Mouse (Mus musculus): ENCODE measurements around the gene Tmem191c. TPM values are rescaled to one million over a fixed set of nuclear protein-coding genes. Genes with fewer than 3 reads are reported as not detected.

Gene Tmem191c
- polyA plus RNA-seq, 1 experiment from 2014 or later, result 9.2 TPM

GRCm38 (mm10) chr16:17287103-17287502 is 11.2 kb downstream of the Tmem191c start:
- TF ChIP-seq CTCF (IDR thresholded peaks at IDR 0.05), result no peak
- POLR2A ChIA-PET, result no interaction called here
- CTCF ChIA-PET, result no interaction called here
- H3K27me3 ChIP-seq, result no peaks in the 10 kb centered on the region
- DNase-seq (ENCODE audit: low read depth, low spot score) (no peak), ATAC-seq (no peak)
- in situ Hi-C loops (cut with MboI; ENCODE audit: low pct_unique_long_range_greater_than_20kb), result no loop called here

GRCm38 (mm10) chr16:17291016-17291415 is 15.1 kb downstream of the Tmem191c start:
- POLR2A ChIA-PET, result no interaction called here
- no peaks in the 10 kb centered on the region for H3K27me3 ChIP-seq
- ATAC-seq (no peak), DNase-seq (ENCODE audit: low read depth, low spot score) (no peak)
- in situ Hi-C loops (cut with MboI; ENCODE audit: low pct_unique_long_range_greater_than_20kb), result no loop called here
- CTCF ChIA-PET, result no interaction called here
- no peak for TF ChIP-seq CTCF (IDR thresholded peaks at IDR 0.05)

- TF ChIP-seq CTCF (IDR thresholded peaks at IDR 0.05), result peak; percentile 96
- in situ Hi-C loops (cut with MboI; ENCODE audit: low pct_unique_long_range_greater_than_20kb), result no loop called here
Measured at GRCm38 (mm10) chr16:17292751-17293150, 16.9 kb downstream of the Tmem191c start.

GRCm38 (mm10) chr16:17300818-17301217 is 24.9 kb downstream of the Tmem191c start:
- ATAC-seq, result no peak
- TF ChIP-seq CTCF (IDR thresholded peaks at IDR 0.05), result no peak

More at GRCm38 (mm10) chr16:17292751-17293150, 16.9 kb downstream of the Tmem191c start:
- POLR2A ChIA-PET, result interaction anchor here (0.6 kb wide), 1 partner anchor 74 kb away, joined by 5 read pairs; no protein-coding TSS in a partner anchor
- no peak for DNase-seq (ENCODE audit: low read depth, low spot score)
- H3K27me3 ChIP-seq, result no peaks in the 10 kb centered on the region
- no peak for ATAC-seq
- CTCF ChIA-PET, result interaction anchor here (0.7 to 2.4 kb wide), 11 partner anchors 9 to 167 kb away, joined by 3 to 7 read pairs (median 4); partner anchors contain the start of gene Rimbp3

GRCm38 (mm10) chr16:17303521-17304245 is 27.8 kb downstream of the Tmem191c start:
- ATAC-seq, result no peak
- DNase-seq (ENCODE audit: low read depth, low spot score), result no peak
- no peak for TF ChIP-seq CTCF (IDR thresholded peaks at IDR 0.05)

More at GRCm38 (mm10) chr16:17300818-17301217, 24.9 kb downstream of the Tmem191c start:
- H3K27me3 ChIP-seq, result no peaks in the 10 kb centered on the region
- CTCF ChIA-PET, result interaction anchor here (0.9 to 1.0 kb wide), 2 partner anchors 8 to 26 kb away, joined by 3 to 4 read pairs; no protein-coding TSS in a partner anchor
- POLR2A ChIA-PET, result no interaction called here
- in situ Hi-C loops (cut with MboI; ENCODE audit: low pct_unique_long_range_greater_than_20kb), result no loop called here
- DNase-seq (ENCODE audit: low read depth, low spot score), result no peak

DNA sequence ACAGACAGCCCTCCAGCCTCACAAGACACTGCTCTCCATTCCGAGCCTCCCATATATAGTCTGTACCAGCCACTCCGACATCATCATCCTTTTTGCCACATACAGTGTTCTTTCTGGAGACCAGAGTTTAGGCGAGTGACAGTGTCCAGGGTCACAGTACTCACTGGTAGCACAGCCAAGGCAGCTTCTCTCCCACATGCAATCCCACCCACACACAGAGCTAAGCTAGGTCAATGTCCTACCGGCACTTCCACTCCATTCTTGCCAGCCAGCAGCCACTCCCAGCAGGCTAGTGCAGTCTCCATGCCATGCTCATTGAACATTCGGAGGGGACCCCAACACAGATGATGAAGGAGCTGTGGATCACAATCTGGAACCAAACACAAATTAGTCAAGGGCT is 31.6 kb downstream of the Tmem191c start:
- DNase-seq (ENCODE audit: low read depth, low spot score), result no peak
- TF ChIP-seq CTCF (IDR thresholded peaks at IDR 0.05), result no peak
- in situ Hi-C loops (cut with MboI; ENCODE audit: low pct_unique_long_range_greater_than_20kb), result no loop called here
- H3K27me3 ChIP-seq, result no peaks in the 10 kb centered on the region
- ChIA-PET POLR2A (no interaction called here), CTCF (interaction anchor here (1.2 kb wide), 1 partner anchor 15 kb away, joined by 3 read pairs; no protein-coding TSS in a partner anchor)
- ATAC-seq, result no peak

More at GRCm38 (mm10) chr16:17303521-17304245, 27.8 kb downstream of the Tmem191c start:
- CTCF ChIA-PET, result interaction anchor here (0.9 kb wide), 1 partner anchor 27 kb away, joined by 3 read pairs; no protein-coding TSS in a partner anchor
- H3K27me3 ChIP-seq, result no peaks in the 10 kb centered on the region
- in situ Hi-C loops (cut with MboI; ENCODE audit: low pct_unique_long_range_greater_than_20kb), result no loop called here
- POLR2A ChIA-PET, result no interaction called here

GRCm38 (mm10) chr16:17309036-17309435 is 33.2 kb downstream of the Tmem191c start:
- ATAC-seq, result no peak

DNA sequence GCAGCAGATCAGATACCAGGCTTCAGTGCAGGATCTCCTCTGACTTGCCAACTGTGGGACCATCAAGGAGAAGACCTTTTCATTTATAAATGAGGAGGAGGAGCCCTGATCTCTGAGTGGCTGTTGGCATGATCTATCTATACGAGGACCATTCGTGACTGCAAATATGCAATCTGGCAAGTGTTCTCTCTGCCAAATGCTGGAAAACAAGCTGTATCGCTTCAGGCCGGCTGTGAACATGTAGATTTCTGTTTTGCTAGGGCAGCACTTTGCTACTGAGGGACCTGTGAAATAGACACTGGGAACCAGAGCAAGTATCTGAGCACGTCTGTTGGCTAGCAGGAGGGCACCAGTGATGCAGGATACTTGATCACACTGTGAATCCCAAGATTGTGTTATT is 36.7 kb downstream of the Tmem191c start:
- ChIA-PET CTCF (interaction anchor here (1.8 kb wide), 1 partner anchor 33 kb away, joined by 3 read pairs; no protein-coding TSS in a partner anchor), POLR2A (no interaction called here)
- ATAC-seq, result no peak
- TF ChIP-seq CTCF (IDR thresholded peaks at IDR 0.05), result no peak
- DNase-seq (ENCODE audit: low read depth, low spot score), result no peak
- in situ Hi-C loops (cut with MboI; ENCODE audit: low pct_unique_long_range_greater_than_20kb), result no loop called here
- no peaks in the 10 kb centered on the region for H3K27me3 ChIP-seq

More at GRCm38 (mm10) chr16:17309036-17309435, 33.2 kb downstream of the Tmem191c start:
- no peak for DNase-seq (ENCODE audit: low read depth, low spot score)
- CTCF ChIA-PET, result interaction anchor here (1.1 to 1.8 kb wide), 2 partner anchors 9 to 10 kb away, joined by 4 read pairs; no protein-coding TSS in a partner anchor
- TF ChIP-seq CTCF (IDR thresholded peaks at IDR 0.05), result no peak
- in situ Hi-C loops (cut with MboI; ENCODE audit: low pct_unique_long_range_greater_than_20kb), result no loop called here
- POLR2A ChIA-PET, result no interaction called here
- H3K27me3 ChIP-seq, result no peaks in the 10 kb centered on the region

DNA sequence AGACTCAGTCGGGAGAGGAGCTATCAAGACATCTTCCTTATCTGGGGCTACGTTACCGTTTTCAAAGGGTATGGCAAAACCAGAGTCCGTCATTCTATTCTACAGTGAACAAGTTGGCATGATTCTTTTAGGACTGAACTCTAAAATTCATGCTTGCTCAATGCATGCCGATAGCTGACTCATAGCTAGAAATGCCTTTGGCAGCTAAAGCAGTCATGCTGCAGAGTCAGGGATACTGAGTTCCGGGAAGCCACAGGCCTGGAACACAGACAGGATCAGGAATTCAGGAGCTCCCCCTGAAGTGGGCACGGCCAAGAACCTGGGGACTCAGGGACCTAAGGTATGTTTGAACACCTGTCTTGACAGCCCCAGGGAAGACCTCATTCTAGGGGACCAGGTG is 40.7 kb downstream of the Tmem191c start:
- in situ Hi-C loops (cut with MboI; ENCODE audit: low pct_unique_long_range_greater_than_20kb), result no loop called here
- CTCF ChIA-PET, result no interaction called here
- H3K27me3 ChIP-seq, result no peaks in the 10 kb centered on the region
- POLR2A ChIA-PET, result no interaction called here
- no peak for DNase-seq (ENCODE audit: low read depth, low spot score)
- ATAC-seq, result peak; percentile 82
- no peak for TF ChIP-seq CTCF (IDR thresholded peaks at IDR 0.05)

DNA sequence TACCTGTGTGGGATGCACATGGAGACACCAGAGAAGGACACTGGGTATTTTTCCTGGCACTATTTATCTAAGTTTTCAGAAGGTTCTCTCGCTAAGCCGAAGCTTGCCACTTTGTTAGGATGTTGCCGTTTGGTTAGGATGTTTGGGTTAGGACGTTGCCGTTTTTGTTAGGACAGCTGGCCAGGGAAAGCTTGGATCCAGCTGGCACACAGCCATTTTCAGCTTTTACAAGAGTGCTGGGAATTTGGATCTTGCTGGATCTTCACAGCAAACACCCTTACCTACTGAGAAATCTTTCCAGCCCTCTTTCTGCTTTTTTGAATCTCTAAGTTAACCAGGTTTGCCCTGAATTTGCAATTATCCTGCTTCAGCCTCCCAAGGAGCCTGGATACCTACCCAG is 45.6 kb downstream of the Tmem191c start:
- in situ Hi-C loops (cut with MboI; ENCODE audit: low pct_unique_long_range_greater_than_20kb), result no loop called here
- ChIA-PET CTCF (no interaction called here), POLR2A (no interaction called here)
- no peak for TF ChIP-seq CTCF (IDR thresholded peaks at IDR 0.05)
- ATAC-seq (no peak), DNase-seq (ENCODE audit: low read depth, low spot score) (no peak)
- no peaks in the 10 kb centered on the region for H3K27me3 ChIP-seq

- ATAC-seq, result no peak
- no peak for TF ChIP-seq CTCF (IDR thresholded peaks at IDR 0.05)
- POLR2A ChIA-PET, result no interaction called here
- CTCF ChIA-PET, result interaction anchor here (1.1 kb wide), 1 partner anchor 13 kb away, joined by 4 read pairs; no protein-coding TSS in a partner anchor
- no peaks in the 10 kb centered on the region for H3K27me3 ChIP-seq
- in situ Hi-C loops (cut with MboI; ENCODE audit: low pct_unique_long_range_greater_than_20kb), result no loop called here
- DNase-seq (ENCODE audit: low read depth, low spot score), result no peak
Measured at GRCm38 (mm10) chr16:17324745-17325144, 48.9 kb downstream of the Tmem191c start.

Measured in Patski (cell line).